Mouse (Mus musculus) right cerebral cortex, postnatal 10 days (tissue): ENCODE results near the gene Akt3.
A peak's percentile ranks its signal among the peaks of the same experiment; 100 is the strongest.

Source experiments
- DNase-seq, 2 experiments: peaks; one replicate each; pipeline ENCODE4 v3.0.0; 2021; ENCODE audit warnings: low spot score in 2 of 2

Gene Akt3

DNA sequence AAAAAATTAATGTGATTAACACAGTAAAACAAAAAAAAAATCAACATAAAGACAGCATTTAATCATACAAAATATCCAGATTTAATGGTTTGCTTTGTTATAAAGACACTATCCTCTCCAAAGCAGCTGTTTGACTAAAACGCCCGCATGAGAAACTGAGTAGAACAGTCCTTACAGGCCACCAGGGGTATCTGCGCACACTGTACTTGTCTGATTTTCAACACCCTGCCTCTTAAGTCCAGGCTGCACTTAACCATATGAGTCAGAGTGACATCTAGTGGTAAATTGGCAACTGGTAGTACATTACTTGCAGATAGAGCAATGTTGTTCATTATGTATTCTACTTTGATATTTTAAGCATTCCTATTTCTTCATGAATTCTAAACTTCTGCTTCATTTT, 69.3 kb downstream of the Akt3 start:
- peak; percentile 38 to 49 for DNase-seq

- no peak for DNase-seq
These were observed 71.3 kb downstream of the Akt3 start for GRCm38 (mm10) chr1:177186751-177187150.

DNA sequence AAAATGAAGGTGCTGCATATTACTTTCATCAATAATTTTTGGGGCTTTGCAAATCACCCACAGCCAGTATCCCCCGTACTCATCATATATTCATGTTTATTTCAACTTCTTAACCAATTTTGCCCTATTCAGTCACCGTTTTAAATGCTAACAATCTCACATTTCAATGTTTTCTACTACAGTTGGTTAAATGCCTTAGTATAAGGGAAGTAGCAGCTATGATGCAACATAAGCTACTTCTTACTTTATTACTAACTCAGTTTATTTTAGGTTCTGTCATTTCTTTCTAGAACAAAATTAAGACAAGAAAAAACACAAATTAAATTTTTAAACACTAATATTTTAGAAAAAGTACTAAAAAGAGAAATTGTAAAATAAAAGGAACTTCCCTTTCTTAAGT, 78.4 kb downstream of the Akt3 start:
- DNase-seq = no peak

DNA sequence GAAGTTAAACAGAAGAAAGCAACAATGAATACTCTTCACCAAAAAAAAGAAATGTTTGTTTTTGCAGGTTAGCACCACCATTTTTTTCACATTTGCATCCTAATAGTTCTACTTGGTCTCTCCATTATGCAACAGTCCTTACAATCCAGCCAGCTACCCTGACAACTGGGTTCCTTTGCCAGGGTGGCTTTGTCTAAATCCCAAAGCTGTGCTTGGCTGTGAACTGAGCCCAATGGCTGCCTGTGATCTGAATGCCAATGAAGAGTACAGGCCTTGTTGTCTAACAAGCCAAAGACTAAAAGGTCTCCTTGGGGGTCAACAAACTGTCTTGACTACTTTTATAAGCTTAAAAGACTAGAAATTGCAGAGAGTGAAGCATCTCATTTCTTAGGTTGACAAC, 82.6 kb downstream of the Akt3 start:
- peak; percentile 78 to 87 for DNase-seq

- DNase-seq = no peak
These were observed 86.7 kb downstream of the Akt3 start for GRCm38 (mm10) chr1:177171300-177171699.

- DNase-seq = no peak
These were observed 92.2 kb downstream of the Akt3 start for GRCm38 (mm10) chr1:177165789-177166188.

DNA sequence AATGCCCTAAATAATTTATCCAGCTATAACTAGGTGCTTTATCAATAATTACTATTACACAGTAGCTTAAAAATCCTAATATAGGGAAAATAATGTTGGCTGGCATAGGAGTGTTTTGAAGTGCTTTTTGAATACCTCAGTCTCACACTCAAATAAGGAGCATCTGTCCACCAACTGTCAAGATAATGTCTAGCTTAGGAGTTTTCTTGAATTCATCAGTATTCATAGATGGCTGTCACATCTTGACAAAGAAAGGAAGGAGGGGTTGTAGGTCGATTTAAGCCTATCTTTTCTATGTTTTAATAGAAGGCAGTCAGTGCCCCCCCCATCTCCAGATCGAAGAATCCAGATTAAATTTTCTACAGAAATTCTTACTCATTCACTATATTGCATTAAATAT, 92.7 kb downstream of the Akt3 start:
- DNase-seq = no peak

DNA sequence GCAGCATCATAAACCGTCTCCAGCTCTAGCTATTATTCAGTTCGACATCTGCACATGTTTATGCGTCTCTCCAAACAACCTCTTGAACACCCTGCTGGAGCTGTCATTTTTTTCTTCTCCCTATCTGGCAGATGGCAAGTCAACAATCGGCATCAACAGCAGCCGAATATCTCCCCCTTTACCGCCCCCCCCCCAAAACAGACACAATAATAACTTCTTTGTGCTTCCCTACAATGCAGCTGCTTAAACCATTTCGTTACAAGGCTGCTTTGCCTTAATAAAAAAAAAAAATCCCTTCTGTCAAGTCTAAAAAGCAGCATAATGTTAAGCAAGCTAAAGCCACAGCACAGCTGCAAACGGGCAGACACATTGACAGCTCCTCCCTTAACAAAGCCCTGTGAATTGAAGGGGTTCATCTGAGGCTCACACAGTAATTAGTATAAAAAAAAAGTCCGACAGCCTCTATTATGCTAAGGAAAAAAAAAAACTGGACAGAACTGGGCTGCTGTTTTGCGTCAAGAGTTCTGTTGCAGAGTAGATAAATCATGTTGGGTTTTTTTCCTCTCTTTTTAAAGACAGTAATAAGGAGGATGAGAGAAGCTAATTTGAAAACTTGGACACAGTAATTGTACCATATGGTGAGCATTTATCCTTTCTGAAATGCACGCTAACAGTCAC, 107.5 kb downstream of the Akt3 start:
- peak; percentile 45 to 62 for DNase-seq

- no peak for DNase-seq
These were observed 109.3 kb downstream of the Akt3 start for GRCm38 (mm10) chr1:177148746-177149145.

GRCm38 (mm10) chr1:177141468-177141867, 116.5 kb downstream of the Akt3 start:
- DNase-seq = no peak

GRCm38 (mm10) chr1:177139652-177140051, 118.4 kb downstream of the Akt3 start:
- no peak for DNase-seq

- no peak for DNase-seq
These were observed 126.5 kb downstream of the Akt3 start for GRCm38 (mm10) chr1:177131458-177131857.

- peak; percentile 59 to 68 for DNase-seq
These were observed 131.3 kb downstream of the Akt3 start for GRCm38 (mm10) chr1:177126674-177127073.

DNA sequence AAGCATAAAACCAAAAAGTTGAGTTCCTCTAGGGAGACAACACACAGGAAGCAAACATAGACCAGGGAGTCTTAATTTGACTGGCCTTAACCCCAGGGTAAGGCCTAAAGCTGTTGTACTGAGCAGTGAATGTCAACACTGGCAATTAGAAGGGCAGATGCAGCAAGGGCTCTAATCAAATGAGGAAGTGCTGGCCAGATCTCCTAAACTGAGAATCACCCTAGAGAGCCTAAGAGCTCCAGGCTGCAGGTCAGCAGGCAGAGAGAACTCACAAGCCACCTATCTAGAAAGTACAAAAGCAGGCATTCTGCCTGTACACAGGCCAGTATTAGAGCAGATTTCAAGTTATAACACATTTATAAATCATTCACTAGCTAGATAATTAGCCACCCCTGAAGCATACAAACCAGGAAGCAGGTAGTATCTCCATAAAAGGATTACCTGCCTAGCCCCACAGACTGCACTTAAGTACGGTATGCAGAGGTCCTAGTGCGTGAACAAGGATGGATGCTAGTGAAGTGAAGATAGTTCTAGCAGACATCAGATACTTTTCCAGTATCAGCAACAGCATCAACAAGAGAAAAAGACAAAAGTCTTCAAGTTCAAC, 147.2 kb downstream of the Akt3 start:
- DNase-seq = no peak

- DNase-seq = no peak
These were observed 167.5 kb downstream of the Akt3 start for GRCm38 (mm10) chr1:177090465-177090864.

- DNase-seq = no peak
These were observed 168.5 kb downstream of the Akt3 start for GRCm38 (mm10) chr1:177089515-177089914.

DNA sequence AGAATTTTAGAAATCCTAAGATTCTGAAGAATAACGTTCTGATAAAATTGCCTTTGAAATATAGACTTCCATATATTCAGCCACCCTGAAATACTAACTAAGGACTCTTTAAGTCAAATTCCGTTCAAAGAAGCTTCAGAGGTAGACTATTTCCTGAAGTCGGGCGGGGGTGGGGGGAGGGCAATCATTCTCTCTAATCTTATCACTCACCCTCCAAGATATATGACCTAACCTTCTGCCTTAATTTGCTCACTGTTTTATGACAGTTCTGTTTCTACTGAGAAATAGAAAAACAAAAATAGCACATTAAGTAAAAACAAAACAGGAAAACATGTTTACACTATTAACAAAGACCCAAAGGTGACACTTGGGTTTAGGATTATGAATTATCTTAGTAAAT, 169.0 kb downstream of the Akt3 start:
- no peak for DNase-seq

DNA sequence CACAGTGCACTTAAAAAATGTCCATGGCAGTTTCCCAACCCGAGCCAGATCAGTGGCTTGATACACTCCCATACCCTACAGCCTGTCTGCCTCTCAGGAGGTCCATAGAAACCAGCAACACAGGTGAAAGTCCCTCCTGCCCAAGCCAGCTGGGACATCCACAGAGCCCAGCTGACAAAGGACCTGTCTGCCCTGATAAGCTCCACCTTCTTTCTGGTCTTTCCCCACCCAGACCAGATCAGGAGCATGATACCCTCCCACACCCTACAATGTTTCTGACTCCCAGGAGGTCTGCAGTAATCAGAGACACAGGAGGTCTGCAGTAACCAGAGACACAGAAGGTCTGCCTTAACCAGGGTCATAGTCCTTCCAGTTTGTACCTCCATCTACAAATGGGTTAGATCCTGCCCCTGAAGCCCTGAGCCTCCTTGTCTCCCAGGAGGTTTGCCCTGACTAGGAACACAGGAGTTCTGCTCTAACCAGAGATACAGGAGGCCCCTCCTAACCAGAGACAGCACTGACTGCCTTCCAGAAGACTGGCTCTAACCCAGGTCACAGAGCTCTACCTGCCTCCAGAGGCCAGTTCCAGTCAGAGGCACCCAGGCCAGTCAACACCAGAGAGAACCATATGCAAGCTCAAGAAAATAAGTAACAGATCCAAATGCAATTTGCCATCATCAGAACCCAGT, 175.9 kb downstream of the Akt3 start:
- no peak for DNase-seq

DNA sequence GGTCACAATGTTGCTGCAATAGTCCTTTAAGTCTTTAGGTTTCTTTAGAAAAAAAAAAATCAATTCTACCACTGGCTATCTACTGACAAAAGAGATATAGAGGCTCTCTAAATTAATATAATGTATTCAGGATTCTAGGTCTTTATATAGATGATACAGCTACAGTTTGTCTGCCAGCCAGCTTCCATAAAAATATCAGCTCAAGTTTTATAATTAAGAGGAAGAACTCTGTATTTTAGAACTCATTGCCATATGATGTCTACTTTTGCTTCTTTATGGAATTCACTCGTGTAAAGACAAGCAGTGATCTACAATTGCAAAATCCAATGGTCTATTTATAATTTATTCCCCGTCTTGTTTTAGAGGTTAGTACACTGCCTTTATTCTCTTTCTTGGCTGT, 188.8 kb downstream of the Akt3 start:
- no peak for DNase-seq

- DNase-seq = no peak
These were observed 190.8 kb downstream of the Akt3 start for GRCm38 (mm10) chr1:177067123-177067646.

DNA sequence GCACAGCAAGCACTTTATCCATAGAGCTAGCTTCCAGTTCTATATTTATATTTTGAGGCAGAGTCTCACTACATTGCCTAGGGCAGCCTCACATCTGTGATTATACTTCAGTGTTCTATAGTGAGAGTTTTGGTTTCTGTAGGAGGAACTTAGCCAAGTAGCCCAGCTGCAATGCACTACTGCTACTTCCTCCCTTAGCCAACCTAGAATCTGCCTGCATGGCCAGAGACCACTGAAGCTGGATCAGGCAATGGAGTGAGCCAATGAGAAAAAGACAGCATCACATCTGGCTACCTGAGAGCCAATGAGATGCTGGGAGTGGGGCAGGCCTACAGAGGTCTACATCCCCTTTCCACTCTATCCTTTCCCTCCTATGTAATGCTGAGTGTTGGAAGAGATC, 192.3 kb downstream of the Akt3 start:
- peak in 1 of 2 experiments; percentile 28 for DNase-seq

- no peak for DNase-seq
These were observed 196.2 kb downstream of the Akt3 start for GRCm38 (mm10) chr1:177061761-177062160.

GRCm38 (mm10) chr1:177054891-177055290, 203.1 kb downstream of the Akt3 start:
- no peak for DNase-seq
